Mouse (Mus musculus): ENCODE measurements around the gene Hmcn1. TPM values are rescaled to one million over a fixed set of nuclear protein-coding genes. Genes with fewer than 3 reads are reported as not detected.

The Hmcn1 gene
- polyA plus RNA-seq, 2 experiments = 35.3 to 80.4 TPM

DNA sequence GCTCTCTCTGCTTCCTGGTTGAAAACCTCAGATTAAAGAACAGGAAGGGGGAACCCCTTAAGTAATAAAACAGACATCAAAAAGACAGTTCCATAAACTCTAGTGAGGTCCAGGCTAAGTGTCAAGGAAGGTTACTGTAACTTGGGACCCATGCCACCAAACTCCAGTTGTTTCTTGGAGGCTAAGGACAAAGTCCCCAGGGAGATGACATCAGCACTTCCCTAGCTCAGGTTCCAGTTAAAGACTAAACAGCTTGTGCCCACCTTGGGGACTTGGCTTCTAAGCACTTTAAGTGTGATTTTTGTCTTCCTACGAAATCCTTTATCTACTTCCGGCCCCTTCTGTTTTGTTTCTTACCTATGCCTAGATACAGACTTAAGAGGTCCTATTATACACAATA lies 78.3 kb downstream of the Hmcn1 start:
- DNase-seq (ENCODE audit: low spot score) = peak; percentile 59
- peaks cover 15% of the 10 kb centered on the region for H3K4me1 ChIP-seq (ENCODE audit: control insufficient read depth, insufficient read depth, low read length)
- H3K4me2 ChIP-seq (replicated peaks; ENCODE audit: low read depth, low read length, severe bottlenecking) = no peak overlapping the region
- H3K27me3 ChIP-seq (ENCODE audit: control insufficient read depth, insufficient read depth, low read length) = no peaks in the 10 kb centered on the region
- WGBS = 60% methylated on average over 2 of the region's 2 CpGs
- H3K27ac ChIP-seq (replicated peaks; ENCODE audit: low read depth, low read length) = 0 out of 2 replicates have a peak overlapping the region, but pooled peaks have one; percentile 2
- H3K4me3 ChIP-seq (replicated peaks; ENCODE audit: low read length) = no peak overlapping the region
- no peak; the same call in 1 of the 2 replicates for ATAC-seq (ENCODE audit: low FRiP score, low read depth)
- H3K9ac ChIP-seq (ENCODE audit: low read depth, low read length, severe bottlenecking) = no peak overlapping the region
- H3K9me3 ChIP-seq (ENCODE audit: control insufficient read depth, low read length) = no peaks in the 10 kb centered on the region
- no peak for TF ChIP-seq POLR2A (IDR thresholded peaks at IDR 0.05; ENCODE audit: borderline replicate concordance, extremely low read depth, insufficient read depth, insufficient read length)
- H3K36me3 ChIP-seq (ENCODE audit: control insufficient read depth, insufficient read depth, low read length) = no peaks in the 10 kb centered on the region

DNA sequence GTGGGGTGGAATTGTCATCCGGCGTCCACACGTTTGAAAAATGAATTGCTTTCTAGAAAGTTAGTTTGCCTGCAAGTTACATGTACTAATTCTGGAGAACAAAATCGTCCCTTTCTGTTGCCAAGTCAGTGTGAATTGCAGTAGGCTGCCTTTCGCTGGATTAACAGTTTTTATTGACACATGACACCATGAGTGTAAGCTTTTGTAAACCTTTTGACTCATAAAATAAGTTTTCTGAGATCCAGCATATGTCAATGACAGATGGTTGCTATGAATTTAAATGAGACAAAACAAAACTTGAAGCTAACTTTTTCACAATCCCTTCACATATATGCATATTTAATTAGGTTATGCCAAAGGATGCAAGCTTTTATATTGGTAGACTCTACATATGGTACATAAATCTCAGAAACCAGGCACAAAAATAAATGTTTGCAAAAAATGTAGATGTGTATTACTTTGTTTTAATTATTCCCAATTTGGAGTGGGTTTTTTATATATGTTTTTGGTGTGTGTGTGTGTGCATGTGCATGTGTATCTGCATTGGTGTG lies 79.6 kb downstream of the Hmcn1 start:
- H3K4me2 ChIP-seq (replicated peaks; ENCODE audit: low read depth, low read length, severe bottlenecking) = no peak overlapping the region
- no peaks in the 10 kb centered on the region for H3K36me3 ChIP-seq (ENCODE audit: control insufficient read depth, insufficient read depth, low read length)
- H3K27me3 ChIP-seq (ENCODE audit: control insufficient read depth, insufficient read depth, low read length) = no peaks in the 10 kb centered on the region
- no peak for TF ChIP-seq POLR2A (IDR thresholded peaks at IDR 0.05; ENCODE audit: borderline replicate concordance, extremely low read depth, insufficient read depth, insufficient read length)
- no peak for ATAC-seq (ENCODE audit: low FRiP score, low read depth)
- H3K27ac ChIP-seq (replicated peaks; ENCODE audit: low read depth, low read length) = no peak overlapping the region
- H3K4me3 ChIP-seq (replicated peaks; ENCODE audit: low read length) = no peak overlapping the region
- H3K4me1 ChIP-seq (ENCODE audit: control insufficient read depth, insufficient read depth, low read length) = peaks cover 15% of the 10 kb centered on the region
- DNase-seq (ENCODE audit: low spot score) = no peak
- no peaks in the 10 kb centered on the region for H3K9me3 ChIP-seq (ENCODE audit: control insufficient read depth, low read length)
- WGBS = 73% methylated on average over 5 of the region's 5 CpGs
- no peak overlapping the region for H3K9ac ChIP-seq (ENCODE audit: low read depth, low read length, severe bottlenecking)

DNA sequence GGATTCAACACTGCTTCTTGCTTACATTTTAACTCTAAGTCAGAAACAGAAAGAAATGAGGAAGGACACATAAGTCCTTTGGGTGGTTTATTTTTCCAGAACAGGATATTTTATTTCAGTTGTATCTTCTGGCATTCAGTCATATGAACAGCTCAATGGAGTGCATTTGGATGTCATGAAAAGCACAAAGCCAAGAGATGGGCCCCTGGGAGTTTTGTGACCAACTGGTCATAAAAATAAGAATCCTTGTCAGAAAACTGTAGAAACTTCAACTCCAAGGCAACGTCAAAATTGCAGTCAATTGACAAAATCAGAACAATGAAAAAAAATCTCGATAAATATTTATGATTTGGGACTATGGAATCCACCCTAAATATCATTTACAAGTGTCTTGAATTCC lies 83.6 kb downstream of the Hmcn1 start:
- WGBS = 78% methylated on average over 2 of the region's 2 CpGs

DNA sequence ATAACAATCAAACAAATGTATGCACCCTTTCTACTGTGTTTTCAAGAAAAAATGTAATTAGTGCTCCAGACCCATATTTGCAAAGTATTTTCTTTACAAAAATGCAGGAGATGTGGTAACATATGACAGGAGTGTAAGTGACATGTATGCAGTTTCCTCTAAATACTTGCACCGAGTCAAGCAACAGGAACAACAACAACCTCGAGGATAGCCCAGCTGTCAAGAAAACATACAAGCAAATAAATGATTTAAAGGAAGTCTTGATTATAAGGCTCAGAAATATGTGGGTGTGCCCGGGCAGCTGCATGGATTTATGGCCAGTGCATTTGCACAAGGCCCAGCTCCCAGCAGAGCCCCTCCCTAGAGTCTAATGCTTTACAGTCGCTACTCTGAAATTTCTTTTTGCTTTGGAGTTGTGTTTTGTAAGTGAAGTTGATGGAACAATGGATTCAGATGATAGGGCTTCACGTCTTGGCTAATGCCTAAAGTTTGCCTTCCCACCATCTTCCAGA lies 99.5 kb downstream of the Hmcn1 start:
- no peak overlapping the region for H3K4me3 ChIP-seq (replicated peaks; ENCODE audit: low read length)
- DNase-seq (ENCODE audit: low spot score) (no peak), ATAC-seq (ENCODE audit: low FRiP score, low read depth) (no peak)
- H3K27ac ChIP-seq (replicated peaks; ENCODE audit: low read depth, low read length) = no peak overlapping the region
- no peaks in the 10 kb centered on the region for H3K27me3 ChIP-seq (ENCODE audit: control insufficient read depth, insufficient read depth, low read length)
- no peak overlapping the region for H3K4me2 ChIP-seq (replicated peaks; ENCODE audit: low read depth, low read length, severe bottlenecking)
- no peaks in the 10 kb centered on the region for H3K36me3 ChIP-seq (ENCODE audit: control insufficient read depth, insufficient read depth, low read length)
- peaks cover 8% of the 10 kb centered on the region; the same call in 1 of the 2 replicates for H3K4me1 ChIP-seq (ENCODE audit: control insufficient read depth, insufficient read depth, low read length)
- no peak overlapping the region for H3K9ac ChIP-seq (ENCODE audit: low read depth, low read length, severe bottlenecking)
- H3K9me3 ChIP-seq (ENCODE audit: control insufficient read depth, low read length) = no peaks in the 10 kb centered on the region
- TF ChIP-seq POLR2A (IDR thresholded peaks at IDR 0.05; ENCODE audit: borderline replicate concordance, extremely low read depth, insufficient read depth, insufficient read length) = no peak
- WGBS = 42% methylated on average over 5 of the region's 5 CpGs

More for the DNA sequence above, 83.6 kb downstream of the Hmcn1 start:
- TF ChIP-seq POLR2A (IDR thresholded peaks at IDR 0.05; ENCODE audit: borderline replicate concordance, extremely low read depth, insufficient read depth, insufficient read length) = no peak
- Histone ChIP-seq H3K4me3 (replicated peaks; ENCODE audit: low read length) (no peak overlapping the region), H3K27ac (replicated peaks; ENCODE audit: low read depth, low read length) (no peak overlapping the region), H3K36me3 (ENCODE audit: control insufficient read depth, insufficient read depth, low read length) (no peaks in the 10 kb centered on the region), H3K9ac (ENCODE audit: low read depth, low read length, severe bottlenecking) (no peak overlapping the region), H3K4me1 (ENCODE audit: control insufficient read depth, insufficient read depth, low read length) (peaks cover under 1% of the 10 kb centered on the region), H3K9me3 (ENCODE audit: control insufficient read depth, low read length) (no peaks in the 10 kb centered on the region), H3K27me3 (ENCODE audit: control insufficient read depth, insufficient read depth, low read length) (no peaks in the 10 kb centered on the region), H3K4me2 (replicated peaks; ENCODE audit: low read depth, low read length, severe bottlenecking) (no peak overlapping the region)
- ATAC-seq (ENCODE audit: low FRiP score, low read depth) (no peak), DNase-seq (ENCODE audit: low spot score) (no peak)

DNA sequence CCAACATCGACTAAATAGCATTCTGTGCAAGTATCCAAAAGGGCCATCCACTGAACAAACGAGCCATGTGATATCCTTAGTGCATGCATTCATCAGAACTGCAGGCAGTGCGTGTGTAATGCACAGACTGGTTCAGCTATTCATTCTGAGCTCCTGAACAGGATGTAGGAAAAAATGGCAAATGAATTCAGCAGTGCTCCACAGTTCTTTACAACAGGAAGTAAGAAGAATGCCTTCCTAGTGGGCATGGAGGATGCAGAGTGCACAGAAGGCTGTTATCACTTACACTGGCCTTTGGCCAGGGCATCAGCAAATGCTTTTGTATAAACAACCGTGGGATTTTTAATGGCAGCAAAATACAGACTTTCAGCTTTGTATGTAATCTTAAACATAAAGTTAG lies 103.2 kb downstream of the Hmcn1 start:
- Histone ChIP-seq H3K36me3 (ENCODE audit: control insufficient read depth, insufficient read depth, low read length) (no peaks in the 10 kb centered on the region), H3K4me3 (replicated peaks; ENCODE audit: low read length) (no peak overlapping the region), H3K9ac (ENCODE audit: low read depth, low read length, severe bottlenecking) (no peak overlapping the region), H3K9me3 (ENCODE audit: control insufficient read depth, low read length) (no peaks in the 10 kb centered on the region), H3K27ac (replicated peaks; ENCODE audit: low read depth, low read length) (no peak overlapping the region), H3K4me1 (ENCODE audit: control insufficient read depth, insufficient read depth, low read length) (no peaks in the 10 kb centered on the region), H3K4me2 (replicated peaks; ENCODE audit: low read depth, low read length, severe bottlenecking) (no peak overlapping the region), H3K27me3 (ENCODE audit: control insufficient read depth, insufficient read depth, low read length) (no peaks in the 10 kb centered on the region)
- WGBS = 74% methylated on average over 4 of the region's 4 CpGs
- no peak for ATAC-seq (ENCODE audit: low FRiP score, low read depth)
- no peak for DNase-seq (ENCODE audit: low spot score)
- no peak for TF ChIP-seq POLR2A (IDR thresholded peaks at IDR 0.05; ENCODE audit: borderline replicate concordance, extremely low read depth, insufficient read depth, insufficient read length)
